Mouse (Mus musculus) lung, embryonic 16.5 days (tissue): Measurements from ENCODE around the gene Prkag3. TPM values are rescaled to one million over a fixed set of nuclear protein-coding genes. Genes with fewer than 3 reads are reported as not detected.
A peak's percentile ranks its signal among the peaks of the same experiment; 100 is the strongest.

Experiments
- ATAC-seq: fragments of 200-750 bp; cut with Nextera tagmentation; 2 replicates; pipeline ENCODE4 v1.8.0; 2017; ENCODE audit warnings: low read depth, mild to moderate bottlenecking, moderate library complexity
- H3K27ac ChIP-seq: fragments of 300-500 bp; sonication (generic); 2 replicates; pipeline ENCODE4 v1.5.1; 2014; ENCODE audit warnings: mild to moderate bottlenecking, control low read depth, low read length
- H3K27me3 ChIP-seq: fragments of 300-500 bp; sonication (generic); 2 replicates; pipeline ENCODE4 v1.6.1; 2014; ENCODE audit warnings: low read depth, low read length, mixed read lengths; ENCODE audit not compliant: control insufficient read depth, insufficient read depth
- H3K36me3 ChIP-seq: fragments of 300-500 bp; sonication (generic); 2 replicates; pipeline ENCODE4 v1.6.1; 2014; ENCODE audit warnings: low read length; ENCODE audit not compliant: control insufficient read depth, insufficient read depth
- H3K4me1 ChIP-seq: fragments of 300-500 bp; sonication (generic); replicated peaks from 2 replicates; pipeline ENCODE4 v1.6.1; 2014; ENCODE audit warnings: low read length, mixed read lengths; ENCODE audit not compliant: control insufficient read depth, insufficient read depth
- H3K4me2 ChIP-seq: fragments of 300-500 bp; sonication (generic); 2 replicates; pipeline ENCODE4 v1.6.1; 2014; ENCODE audit warnings: low read depth, low read length, control low read depth
- H3K4me3 ChIP-seq: fragments of 300-500 bp; sonication (generic); 2 replicates; pipeline ENCODE4 v1.5.1; 2014; ENCODE audit warnings: mild to moderate bottlenecking, low read length, control low read depth
- H3K9ac ChIP-seq: fragments of 300-500 bp; sonication (generic); 2 replicates; pipeline ENCODE4 v1.6.1; 2014; ENCODE audit warnings: low read length, control low read depth
- H3K9me3 ChIP-seq: fragments of 300-500 bp; sonication (generic); 2 replicates; pipeline ENCODE4 v1.6.1; 2016; ENCODE audit warnings: low read length; ENCODE audit not compliant: control insufficient read depth
- WGBS: fragments of 180-500 bp; shearing (Covaris S2); extraction: QIAGEN DNeasy Blood & Tissue Kit; methylation state at CpG from one replicate; pipeline ENCODE4 v1.1.7; 2014; 5-methylcytosine and 5-hydroxymethylcytosine counted together
- polyA plus RNA-seq: library from polyadenylated mRNA; unstranded; fragments of >200 nt; fragmentation: Nextera tagmentation; extraction: Ambion mirVana; gene quantifications from 2 replicates; pipeline ENCODE4 v1.2.1, GENCODE M21; 2015

Prkag3 gene
- polyA plus RNA-seq, 1 experiment from 2014 or later = 0.67 TPM

DNA sequence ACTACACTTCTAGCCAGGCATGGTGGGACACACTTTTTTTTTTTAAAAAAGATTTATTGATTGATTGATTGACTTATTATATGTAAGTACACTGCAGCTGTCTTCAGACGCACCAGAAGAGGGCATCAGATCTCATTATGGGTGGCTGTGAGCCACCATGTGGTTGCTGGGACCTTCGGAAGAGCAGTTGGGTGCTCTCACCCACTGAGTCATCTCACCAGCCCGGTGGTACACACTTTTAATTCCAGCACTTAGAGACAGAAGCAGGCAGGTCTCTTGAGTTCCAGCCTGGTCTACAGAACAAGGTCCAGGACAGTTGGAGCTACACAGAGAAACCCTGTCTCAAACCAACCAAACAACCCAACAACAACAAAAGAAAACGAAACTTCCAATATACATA is 37.0 kb downstream of the Prkag3 start:
- Histone ChIP-seq H3K36me3 (no peaks in the 10 kb centered on the region), H3K9ac (no peak overlapping the region), H3K9me3 (no peaks in the 10 kb centered on the region), H3K27ac (no peak overlapping the region), H3K4me3 (no peak overlapping the region), H3K27me3 (peaks cover 2% of the 10 kb centered on the region; the same call in 1 of the 2 replicates), H3K4me1 (peaks cover 6% of the 10 kb centered on the region), H3K4me2 (no peak overlapping the region)
- 73% methylated on average over 4 of the region's 4 CpGs for WGBS
- ATAC-seq = no peak

DNA sequence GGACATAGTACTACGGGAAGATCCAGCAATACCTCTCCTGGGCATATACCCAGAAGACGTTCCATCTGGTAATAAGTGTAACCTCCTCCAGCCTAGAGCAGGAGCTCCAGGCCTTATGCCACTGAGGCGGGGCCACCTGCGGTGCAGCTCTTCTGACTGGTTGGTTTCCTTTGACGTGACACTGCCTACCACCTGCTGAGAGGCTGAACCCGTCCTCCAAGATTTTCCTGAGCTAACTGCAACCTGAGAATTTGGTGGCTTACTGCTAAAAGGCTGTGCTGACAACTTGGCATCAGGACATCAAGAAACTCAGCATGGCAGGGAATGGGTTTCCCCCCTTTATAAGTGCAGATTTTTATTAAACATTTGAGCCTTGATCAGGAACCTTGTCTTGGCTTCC is 39.5 kb downstream of the Prkag3 start:
- no peak for ATAC-seq

DNA sequence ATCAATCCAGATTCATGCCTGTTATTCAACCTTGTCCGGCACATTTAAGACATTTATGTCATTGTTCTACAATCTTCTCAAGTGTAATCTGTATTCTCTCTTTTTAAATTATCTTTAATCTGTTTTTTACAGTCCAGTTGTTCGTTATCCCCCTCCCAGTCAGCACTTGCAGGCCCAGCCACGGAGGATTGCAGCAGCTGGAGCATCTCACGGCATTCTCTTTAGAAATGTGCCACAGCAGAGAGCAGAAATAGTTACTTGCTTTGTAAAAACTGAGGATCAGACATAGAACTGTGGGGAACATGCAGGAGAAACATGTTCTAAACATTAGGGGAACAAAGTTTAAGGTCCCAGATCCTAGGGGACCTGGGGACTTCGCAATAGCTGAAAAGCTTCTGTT is 44.0 kb downstream of the Prkag3 start:
- Histone ChIP-seq H3K4me1 (no peaks in the 10 kb centered on the region), H3K4me3 (no peak overlapping the region), H3K9me3 (no peaks in the 10 kb centered on the region), H3K36me3 (peaks cover 4% of the 10 kb centered on the region; the same call in 1 of the 2 replicates), H3K9ac (no peak overlapping the region), H3K4me2 (no peak overlapping the region), H3K27me3 (no peaks in the 10 kb centered on the region), H3K27ac (no peak overlapping the region)
- ATAC-seq = no peak
- 64% methylated on average over 5 of the region's 5 CpGs for WGBS

More for the DNA sequence above, 39.5 kb downstream of the Prkag3 start:
- Histone ChIP-seq H3K9me3 (no peaks in the 10 kb centered on the region), H3K4me1 (peaks cover 6% of the 10 kb centered on the region), H3K27me3 (peaks cover 1% of the 10 kb centered on the region; the same call in 1 of the 2 replicates), H3K4me2 (no peak overlapping the region), H3K9ac (no peak overlapping the region), H3K36me3 (no peaks in the 10 kb centered on the region), H3K27ac (no peak overlapping the region), H3K4me3 (no peak overlapping the region)
- 35% methylated on average over 6 of the region's 6 CpGs for WGBS

DNA sequence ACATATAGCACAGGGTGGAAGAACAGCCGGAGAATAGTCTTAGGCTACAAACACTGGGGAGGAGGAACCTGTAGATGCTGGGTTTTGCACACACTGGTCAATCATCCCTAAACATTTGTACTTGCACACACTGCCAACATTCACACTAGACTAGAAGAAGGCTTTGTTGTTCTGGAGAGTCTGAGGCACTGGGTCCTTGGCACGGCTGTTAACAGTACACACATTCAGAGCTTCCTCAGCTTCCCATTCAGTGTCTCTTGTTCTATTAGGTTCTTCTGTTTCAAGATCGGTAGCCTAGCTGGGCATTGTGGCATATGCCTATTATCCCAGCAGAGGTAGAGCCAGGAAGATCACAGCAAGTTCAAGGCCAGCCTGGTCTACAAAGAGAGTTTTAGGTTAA is 44.9 kb downstream of the Prkag3 start:
- H3K4me1 ChIP-seq = no peaks in the 10 kb centered on the region
- no peaks in the 10 kb centered on the region for H3K9me3 ChIP-seq
- H3K4me2 ChIP-seq = no peak overlapping the region
- no peak for ATAC-seq
- no peak overlapping the region for H3K27ac ChIP-seq
- H3K9ac ChIP-seq = no peak overlapping the region
- H3K4me3 ChIP-seq = no peak overlapping the region
- H3K36me3 ChIP-seq = peaks cover 4% of the 10 kb centered on the region; the same call in 1 of the 2 replicates
- 79% methylated on average over 3 of the region's 3 CpGs for WGBS
- no peaks in the 10 kb centered on the region for H3K27me3 ChIP-seq

DNA sequence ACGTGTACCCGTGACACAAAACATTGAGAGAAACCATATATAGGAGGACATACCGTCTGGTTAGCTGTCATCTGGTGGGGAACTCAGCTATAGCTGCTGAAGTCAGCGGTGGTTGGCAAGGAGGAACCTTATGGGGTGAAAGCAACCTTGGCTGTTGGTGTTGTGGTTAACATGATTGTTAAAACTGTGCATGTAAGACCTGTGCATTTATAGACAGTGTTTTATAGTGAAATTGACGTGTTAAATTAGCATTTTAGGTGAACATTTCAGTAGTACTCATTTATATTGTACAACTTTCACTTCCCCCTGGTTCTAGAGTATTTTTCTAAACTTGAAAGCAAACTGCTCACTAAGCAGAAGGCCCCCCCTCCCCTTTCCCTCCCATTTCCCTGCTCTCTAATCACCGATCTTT is 46.9 kb downstream of the Prkag3 start:
- Histone ChIP-seq H3K4me2 (no peak overlapping the region), H3K4me1 (no peaks in the 10 kb centered on the region), H3K9ac (no peak overlapping the region), H3K9me3 (no peaks in the 10 kb centered on the region), H3K36me3 (peaks cover 16% of the 10 kb centered on the region), H3K4me3 (no peak overlapping the region), H3K27ac (no peak overlapping the region), H3K27me3 (no peaks in the 10 kb centered on the region)
- 85% methylated on average over 6 of the region's 6 CpGs for WGBS
- no peak for ATAC-seq

DNA sequence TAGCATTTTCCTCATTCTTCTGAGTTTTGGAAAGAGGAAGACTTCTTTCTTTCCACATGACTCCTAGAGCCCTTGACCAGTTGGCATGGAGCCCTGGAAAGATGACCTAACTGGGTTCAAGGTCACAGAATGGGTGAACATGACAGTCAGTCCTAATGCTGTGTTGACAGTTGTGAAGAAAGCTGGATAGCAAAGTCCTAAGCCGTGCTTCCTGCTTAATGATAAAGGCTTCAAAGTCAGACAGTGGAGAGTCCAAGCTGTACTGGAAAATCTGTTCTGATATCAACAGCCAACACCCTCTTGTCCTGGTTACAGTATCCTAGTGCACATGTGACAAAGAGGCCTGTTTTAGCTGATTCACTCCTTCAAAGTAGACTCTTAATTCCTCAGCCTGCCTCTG is 50.2 kb downstream of the Prkag3 start:
- no peaks in the 10 kb centered on the region for H3K27me3 ChIP-seq
- no peak overlapping the region for H3K9ac ChIP-seq
- no peak overlapping the region for H3K4me2 ChIP-seq
- H3K9me3 ChIP-seq = no peaks in the 10 kb centered on the region
- no peak for ATAC-seq
- no peak overlapping the region for H3K4me3 ChIP-seq
- H3K36me3 ChIP-seq = peaks cover 29% of the 10 kb centered on the region
- H3K27ac ChIP-seq = no peak overlapping the region
- no peaks in the 10 kb centered on the region for H3K4me1 ChIP-seq
- 64% methylated on average over 1 of the region's 1 CpGs for WGBS

DNA sequence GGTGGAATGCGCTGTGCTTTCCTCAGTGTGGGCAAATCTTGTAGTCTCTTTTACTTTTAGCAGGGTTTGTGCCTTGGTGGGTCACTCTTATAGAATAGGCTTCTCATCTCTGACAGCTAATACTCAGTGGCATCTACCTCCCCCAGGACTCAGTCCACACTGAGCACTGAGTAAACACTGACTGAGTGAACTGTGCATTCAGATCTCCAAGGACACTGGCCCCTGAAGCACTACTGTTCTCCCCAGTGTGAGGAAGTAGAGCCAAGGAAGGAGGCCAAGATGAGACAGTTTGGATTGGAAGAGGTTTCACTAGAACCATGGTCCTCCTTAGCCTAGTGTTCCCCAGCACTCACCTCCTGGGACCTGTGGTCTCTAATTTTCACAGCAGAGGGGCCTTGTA is 50.7 kb downstream of the Prkag3 start:
- H3K4me2 ChIP-seq = no peak overlapping the region
- H3K36me3 ChIP-seq = peaks cover 29% of the 10 kb centered on the region
- H3K27ac ChIP-seq = no peak overlapping the region
- H3K9ac ChIP-seq = no peak overlapping the region
- no peaks in the 10 kb centered on the region for H3K9me3 ChIP-seq
- H3K4me3 ChIP-seq = no peak overlapping the region
- 100% methylated on average over 1 of the region's 1 CpGs for WGBS
- no peaks in the 10 kb centered on the region for H3K4me1 ChIP-seq
- no peak for ATAC-seq
- H3K27me3 ChIP-seq = no peaks in the 10 kb centered on the region

DNA sequence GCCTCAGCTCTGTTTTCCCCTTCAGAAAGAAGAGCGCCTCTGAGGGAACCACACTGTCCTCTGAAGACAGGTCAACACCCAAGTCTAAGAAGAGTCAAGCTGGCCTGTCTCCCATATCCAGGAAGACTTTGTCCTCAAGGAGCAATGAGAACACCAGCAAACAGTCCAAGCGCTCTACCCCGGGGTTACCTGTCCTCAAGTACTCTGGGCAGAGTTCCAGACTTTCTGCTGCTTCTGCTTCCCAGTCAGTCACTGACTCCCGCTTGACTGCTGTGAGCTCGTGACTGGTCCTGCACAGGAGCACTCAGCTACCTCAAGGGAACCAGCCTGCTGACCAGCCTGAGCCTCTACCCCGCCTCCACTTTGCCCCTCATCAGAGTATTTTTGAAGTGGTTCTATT is 51.6 kb downstream of the Prkag3 start:
- H3K4me2 ChIP-seq = no peak overlapping the region
- WGBS = 65% methylated on average over 6 of the region's 6 CpGs
- H3K9me3 ChIP-seq = no peaks in the 10 kb centered on the region
- no peaks in the 10 kb centered on the region for H3K27me3 ChIP-seq
- no peak overlapping the region for H3K4me3 ChIP-seq
- H3K27ac ChIP-seq = no peak overlapping the region
- no peak overlapping the region for H3K9ac ChIP-seq
- peaks cover 29% of the 10 kb centered on the region for H3K36me3 ChIP-seq
- no peaks in the 10 kb centered on the region for H3K4me1 ChIP-seq
- ATAC-seq = peak; percentile 49; the same call in 1 of the 2 replicates

DNA sequence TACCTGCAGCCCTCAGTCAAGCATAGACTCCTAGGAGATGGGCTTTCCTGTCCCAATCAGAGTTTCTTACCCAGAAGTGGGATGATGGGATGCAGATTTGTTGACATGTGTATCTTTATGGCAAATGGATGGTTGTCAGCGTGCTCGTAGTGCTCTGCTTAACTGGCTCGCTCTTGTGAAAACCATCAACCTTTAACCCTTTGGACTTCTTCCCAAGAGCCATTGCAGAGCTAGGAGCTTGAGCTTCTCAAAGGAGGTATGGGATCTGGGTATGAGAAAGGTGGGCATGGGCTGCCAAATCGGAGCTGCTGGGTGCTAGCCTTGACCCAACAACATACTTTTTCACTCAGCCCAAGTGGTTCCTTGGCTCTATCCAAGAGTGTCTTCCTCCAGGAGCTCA is 53.2 kb downstream of the Prkag3 start:
- H3K9me3 ChIP-seq = no peaks in the 10 kb centered on the region
- peaks cover 39% of the 10 kb centered on the region for H3K36me3 ChIP-seq
- no peak overlapping the region for H3K27ac ChIP-seq
- H3K4me3 ChIP-seq = no peak overlapping the region
- no peaks in the 10 kb centered on the region for H3K27me3 ChIP-seq
- no peak overlapping the region for H3K9ac ChIP-seq
- ATAC-seq = no peak
- no peak overlapping the region for H3K4me2 ChIP-seq
- WGBS = 86% methylated on average over 4 of the region's 4 CpGs
- H3K4me1 ChIP-seq = no peaks in the 10 kb centered on the region
